Mouse (Mus musculus): Measurements from ENCODE around the gene Igf1r. TPM values are rescaled to one million over a fixed set of nuclear protein-coding genes. Genes with fewer than 3 reads are reported as not detected.

Gene Igf1r
- polyA plus RNA-seq, 1 experiment, result 22.7 TPM

GRCm38 (mm10) chr7:68025396-68025795 is 72.8 kb downstream of the Igf1r start:
- no peak for TF ChIP-seq POLR2A (IDR thresholded peaks at IDR 0.05; ENCODE audit: extremely low read depth, insufficient read depth, low read length)
- TF ChIP-seq CTCF (IDR thresholded peaks at IDR 0.05; ENCODE audit: extremely low read depth, insufficient read depth, low read length), result no peak
- peaks cover 4% of the 10 kb centered on the region; the same call in 1 of the 2 replicates for H3K4me1 ChIP-seq (ENCODE audit: control insufficient read depth, insufficient read depth, low read length)
- no peak overlapping the region for H3K4me3 ChIP-seq (ENCODE audit: insufficient read depth, low read length)
- H3K27ac ChIP-seq (ENCODE audit: insufficient read depth, low read length), result no peak overlapping the region

DNA sequence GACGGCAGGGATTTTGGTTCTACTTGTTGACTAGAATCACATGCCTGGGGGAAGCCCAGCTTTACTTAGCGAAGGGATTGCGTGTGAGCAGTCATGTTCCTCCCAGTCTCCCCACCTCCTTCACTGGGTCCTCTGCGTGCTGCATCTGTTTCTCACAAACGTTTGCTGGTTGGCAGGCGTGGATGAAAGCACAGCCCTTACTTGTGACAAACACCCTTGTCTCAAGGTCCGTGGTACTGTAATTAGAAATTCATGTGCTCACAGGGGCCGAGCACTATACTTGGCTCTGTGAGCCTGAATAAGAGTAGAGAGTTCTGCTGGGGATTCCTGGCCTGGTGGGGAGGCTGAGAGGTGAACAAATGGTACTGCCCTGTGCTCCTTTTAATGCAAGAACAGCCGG is 73.4 kb downstream of the Igf1r start:
- H3K4me1 ChIP-seq (ENCODE audit: control insufficient read depth, insufficient read depth, low read length), result peaks cover 4% of the 10 kb centered on the region; the same call in 1 of the 2 replicates
- no peak overlapping the region for H3K27ac ChIP-seq (ENCODE audit: insufficient read depth, low read length)
- TF ChIP-seq POLR2A (IDR thresholded peaks at IDR 0.05; ENCODE audit: extremely low read depth, insufficient read depth, low read length) (no peak), CTCF (IDR thresholded peaks at IDR 0.05; ENCODE audit: extremely low read depth, insufficient read depth, low read length) (no peak)
- no peak overlapping the region for H3K4me3 ChIP-seq (ENCODE audit: insufficient read depth, low read length)

GRCm38 (mm10) chr7:68028167-68028566 is 75.5 kb downstream of the Igf1r start:
- no peak for TF ChIP-seq POLR2A (IDR thresholded peaks at IDR 0.05; ENCODE audit: extremely low read depth, insufficient read depth, low read length)
- TF ChIP-seq CTCF (IDR thresholded peaks at IDR 0.05; ENCODE audit: extremely low read depth, insufficient read depth, low read length), result no peak
- Histone ChIP-seq H3K27ac (ENCODE audit: insufficient read depth, low read length) (no peak overlapping the region), H3K4me3 (ENCODE audit: insufficient read depth, low read length) (no peak overlapping the region), H3K4me1 (ENCODE audit: control insufficient read depth, insufficient read depth, low read length) (peaks cover 4% of the 10 kb centered on the region; the same call in 1 of the 2 replicates)

GRCm38 (mm10) chr7:68030846-68031245 is 78.2 kb downstream of the Igf1r start:
- Histone ChIP-seq H3K27ac (ENCODE audit: insufficient read depth, low read length) (no peak overlapping the region), H3K4me1 (ENCODE audit: control insufficient read depth, insufficient read depth, low read length) (peaks cover under 1% of the 10 kb centered on the region; the same call in 1 of the 2 replicates), H3K4me3 (ENCODE audit: insufficient read depth, low read length) (no peak overlapping the region)
- TF ChIP-seq POLR2A (IDR thresholded peaks at IDR 0.05; ENCODE audit: extremely low read depth, insufficient read depth, low read length), result no peak
- TF ChIP-seq CTCF (IDR thresholded peaks at IDR 0.05; ENCODE audit: extremely low read depth, insufficient read depth, low read length), result no peak

- no peak for TF ChIP-seq POLR2A (IDR thresholded peaks at IDR 0.05; ENCODE audit: extremely low read depth, insufficient read depth, low read length)
- TF ChIP-seq CTCF (IDR thresholded peaks at IDR 0.05; ENCODE audit: extremely low read depth, insufficient read depth, low read length), result no peak
- H3K4me3 ChIP-seq (ENCODE audit: insufficient read depth, low read length), result no peak overlapping the region
Observed at GRCm38 (mm10) chr7:68036527-68036926, 83.9 kb downstream of the Igf1r start.

DNA sequence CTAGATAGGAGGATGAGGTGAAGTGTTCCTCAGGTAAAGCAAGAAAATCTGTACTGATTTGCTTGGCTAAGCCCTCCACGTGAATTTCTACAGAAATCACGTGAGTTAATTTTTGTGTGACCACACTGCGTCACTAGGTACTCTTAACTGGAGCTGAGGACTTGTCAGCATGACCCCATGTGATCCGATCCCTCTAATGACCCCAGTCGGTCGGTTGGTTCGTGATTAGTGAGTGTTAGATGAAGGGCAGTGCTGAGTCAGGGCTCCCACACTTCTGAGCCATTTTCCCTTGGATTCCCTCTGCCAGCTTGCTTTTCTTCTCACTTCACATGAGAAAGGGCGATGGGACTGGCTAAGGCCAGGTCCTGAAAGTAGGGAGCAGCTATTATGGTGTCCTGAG is 86.2 kb downstream of the Igf1r start:
- Histone ChIP-seq H3K27ac (ENCODE audit: insufficient read depth, low read length) (no peak overlapping the region), H3K4me1 (ENCODE audit: control insufficient read depth, insufficient read depth, low read length) (peaks cover 4% of the 10 kb centered on the region), H3K4me3 (ENCODE audit: insufficient read depth, low read length) (no peak overlapping the region)
- TF ChIP-seq POLR2A (IDR thresholded peaks at IDR 0.05; ENCODE audit: extremely low read depth, insufficient read depth, low read length), result no peak
- no peak for TF ChIP-seq CTCF (IDR thresholded peaks at IDR 0.05; ENCODE audit: extremely low read depth, insufficient read depth, low read length)

More at GRCm38 (mm10) chr7:68036527-68036926, 83.9 kb downstream of the Igf1r start:
- H3K27ac ChIP-seq (ENCODE audit: insufficient read depth, low read length), result no peak overlapping the region
- no peaks in the 10 kb centered on the region for H3K4me1 ChIP-seq (ENCODE audit: control insufficient read depth, insufficient read depth, low read length)

- TF ChIP-seq CTCF (IDR thresholded peaks at IDR 0.05; ENCODE audit: extremely low read depth, insufficient read depth, low read length) (no peak), POLR2A (IDR thresholded peaks at IDR 0.05; ENCODE audit: extremely low read depth, insufficient read depth, low read length) (no peak)
- peaks cover 4% of the 10 kb centered on the region for H3K4me1 ChIP-seq (ENCODE audit: control insufficient read depth, insufficient read depth, low read length)
- H3K27ac ChIP-seq (ENCODE audit: insufficient read depth, low read length), result no peak overlapping the region
- H3K4me3 ChIP-seq (ENCODE audit: insufficient read depth, low read length), result no peak overlapping the region
Observed at GRCm38 (mm10) chr7:68039550-68039949, 86.9 kb downstream of the Igf1r start.

GRCm38 (mm10) chr7:68044621-68045020 is 92.0 kb downstream of the Igf1r start:
- Histone ChIP-seq H3K4me1 (ENCODE audit: control insufficient read depth, insufficient read depth, low read length) (peaks cover 13% of the 10 kb centered on the region), H3K27ac (ENCODE audit: insufficient read depth, low read length) (no peak overlapping the region), H3K4me3 (ENCODE audit: insufficient read depth, low read length) (no peak overlapping the region)
- TF ChIP-seq CTCF (IDR thresholded peaks at IDR 0.05; ENCODE audit: extremely low read depth, insufficient read depth, low read length) (no peak), POLR2A (IDR thresholded peaks at IDR 0.05; ENCODE audit: extremely low read depth, insufficient read depth, low read length) (no peak)

- Histone ChIP-seq H3K4me1 (ENCODE audit: control insufficient read depth, insufficient read depth, low read length) (peaks cover 16% of the 10 kb centered on the region), H3K4me3 (ENCODE audit: insufficient read depth, low read length) (no peak overlapping the region), H3K27ac (ENCODE audit: insufficient read depth, low read length) (no peak overlapping the region)
- TF ChIP-seq POLR2A (IDR thresholded peaks at IDR 0.05; ENCODE audit: extremely low read depth, insufficient read depth, low read length) (no peak), CTCF (IDR thresholded peaks at IDR 0.05; ENCODE audit: extremely low read depth, insufficient read depth, low read length) (no peak)
Observed at GRCm38 (mm10) chr7:68047152-68047551, 94.5 kb downstream of the Igf1r start.

GRCm38 (mm10) chr7:68048532-68048931 is 95.9 kb downstream of the Igf1r start:
- TF ChIP-seq POLR2A (IDR thresholded peaks at IDR 0.05; ENCODE audit: extremely low read depth, insufficient read depth, low read length), result no peak
- no peak for TF ChIP-seq CTCF (IDR thresholded peaks at IDR 0.05; ENCODE audit: extremely low read depth, insufficient read depth, low read length)
- Histone ChIP-seq H3K4me3 (ENCODE audit: insufficient read depth, low read length) (no peak overlapping the region), H3K4me1 (ENCODE audit: control insufficient read depth, insufficient read depth, low read length) (peaks cover 14% of the 10 kb centered on the region), H3K27ac (ENCODE audit: insufficient read depth, low read length) (peak overlapping the region; percentile 32; the same call in 1 of the 2 replicates)

Measured in cortical plate, adult 2 months (tissue).